In genomic region chr2:26446671-26447070, GRCm38 (mm10) we compare ENCODE assay signal across 9 mouse cellular contexts. TPM values are rescaled to one million over a fixed set of nuclear protein-coding genes. Genes with fewer than 3 reads are reported as not detected.
DNase-seq lines count a peak whose midpoint lies in the region; ATAC-seq and TF ChIP-seq lines count a peak whose summit lies in the region.
"Had no signal": no experiment of that assay in that cellular context is flagged by ENCODE, and none has a peak within 500 bp of the region (broad histone marks: within the 10 kb centered on the region; RNA-seq: fewer than 3 reads in every experiment).

No protein-coding gene starts in this region.

- no peaks in the 10 kb centered on the region for H3K27me3 ChIP-seq in heart, adult 2 months (ENCODE audit: control insufficient read depth, insufficient read depth, low read length)
- H3K27me3 ChIP-seq in C2C12 (ENCODE audit: control insufficient read depth, insufficient read depth, insufficient read length), result no peaks in the 10 kb centered on the region
- H3K27me3 ChIP-seq in forebrain, embryonic 14.5 days (replicated peaks; ENCODE audit: control insufficient read depth, insufficient read depth, low read length), result no peaks in the 10 kb centered on the region
- H3K27me3 ChIP-seq in liver, embryonic 15.5 days, result no peaks in the 10 kb centered on the region
- H3K27me3 ChIP-seq: Patski had no signal

- no peaks in the 10 kb centered on the region for H3K9me3 ChIP-seq in forebrain, embryonic 14.5 days (replicated peaks; ENCODE audit: control insufficient read depth, low read length)
- H3K9me3 ChIP-seq in liver, embryonic 15.5 days (replicated peaks), result no peaks in the 10 kb centered on the region

- H3K4me2 ChIP-seq in forebrain, embryonic 14.5 days (ENCODE audit: low read length), result peak overlapping the region; percentile 95
- H3K4me2 ChIP-seq in liver, embryonic 15.5 days, result peak overlapping the region; percentile 99

- 57% methylated on average over 4 of the region's 4 CpGs for WGBS in heart, adult 2 months
- 78% methylated on average over 4 of the region's 4 CpGs for WGBS in forebrain, embryonic 14.5 days
- WGBS in liver, embryonic 15.5 days (ENCODE audit: insufficient replicate concordance), result 67% methylated on average over 4 of the region's 4 CpGs

- no peaks in the 10 kb centered on the region for H3K36me3 ChIP-seq in heart, adult 2 months (ENCODE audit: control insufficient read depth, insufficient read depth, low read length)
- peaks cover 11% of the 10 kb centered on the region for H3K36me3 ChIP-seq in C2C12 (ENCODE audit: control insufficient read depth, insufficient read depth)
- H3K36me3 ChIP-seq in forebrain, embryonic 14.5 days (ENCODE audit: control insufficient read depth, insufficient read depth, low read length), result peaks cover 3% of the 10 kb centered on the region
- H3K36me3 ChIP-seq in liver, embryonic 15.5 days (replicated peaks), result peaks cover 2% of the 10 kb centered on the region

- peaks cover 10% of the 10 kb centered on the region for H3K4me1 ChIP-seq in heart, adult 2 months (ENCODE audit: control insufficient read depth, insufficient read depth, low read length)
- H3K4me1 ChIP-seq in forebrain, embryonic 14.5 days (ENCODE audit: control insufficient read depth, insufficient read depth, low read length), result peaks cover 27% of the 10 kb centered on the region
- H3K4me1 ChIP-seq in liver, embryonic 15.5 days (replicated peaks), result peaks cover 51% of the 10 kb centered on the region

- intact Hi-C loops in heart, adult 2 months (cut with DNase I), result loop anchor here (5.0 to 10.0 kb wide), 3 partner anchors 56 to 458 kb away; partner anchors contain the start of gene Surf6
- intact Hi-C loops in heart, postnatal 36 days (cut with DNase I), result loop anchor here (5.0 kb wide), 2 partner anchors 56 to 191 kb away; no protein-coding TSS in a partner anchor

- peak overlapping the region; percentile 81 for H3K4me3 ChIP-seq in heart, adult 2 months
- H3K4me3 ChIP-seq in C2C12 (ENCODE audit: insufficient read depth, poor library complexity, severe bottlenecking), result peak overlapping the region; percentile 74
- H3K4me3 ChIP-seq in forebrain, embryonic 14.5 days (ENCODE audit: low read depth, low read length), result peak overlapping the region; percentile 86
- peak overlapping the region; percentile 93 for H3K4me3 ChIP-seq in liver, embryonic 15.5 days (replicated peaks)

- TF ChIP-seq CTCF in heart, adult 2 months (IDR thresholded peaks at IDR 0.05), result no peak
- no peak for TF ChIP-seq CTCF in C2C12 (IDR thresholded peaks at IDR 0.05; ENCODE audit: control insufficient read depth, insufficient read depth, insufficient read length)

- peak overlapping the region; percentile 54 for H3K9ac ChIP-seq in heart, adult 2 months (ENCODE audit: low read depth, low read length)
- H3K9ac ChIP-seq in forebrain, embryonic 14.5 days (ENCODE audit: low read length), result peak overlapping the region; percentile 73
- peak overlapping the region; percentile 68; the same call in 1 of the 2 replicates for H3K9ac ChIP-seq in liver, embryonic 15.5 days

- no peak for TF ChIP-seq POLR2A in heart, adult 2 months (IDR thresholded peaks at IDR 0.05; ENCODE audit: insufficient read depth, low read depth, low read length)

- peak overlapping the region; percentile 53 for H3ac ChIP-seq in C2C12 (ENCODE audit: control insufficient read depth, insufficient read length, low read depth)

- ATAC-seq in forebrain, embryonic 14.5 days, result no peak
- no peak for ATAC-seq in liver, embryonic 15.5 days (ENCODE audit: insufficient read depth)
- no peak for ATAC-seq in monocyte, adult 5-6 weeks (replicated peaks; ENCODE audit: insufficient number of reproducible peaks, low FRiP score, low TSS enrichment, poor library complexity, severe bottlenecking)

- peak overlapping the region; percentile 91 for H3K27ac ChIP-seq in heart, adult 2 months
- no peak overlapping the region for H3K27ac ChIP-seq in forebrain, embryonic 14.5 days (ENCODE audit: low read depth, low read length)
- peak overlapping the region; percentile 90 for H3K27ac ChIP-seq in liver, embryonic 15.5 days (replicated peaks)

- no peaks in the 10 kb centered on the region for H3K79me2 ChIP-seq in heart, adult 2 months (replicated peaks; ENCODE audit: control insufficient read depth, insufficient read depth, low read length)
- peaks cover 55% of the 10 kb centered on the region for H3K79me2 ChIP-seq in C2C12 (ENCODE audit: control insufficient read depth, insufficient read depth)

- no peak for TF ChIP-seq EP300 in heart, adult 2 months (IDR thresholded peaks at IDR 0.05; ENCODE audit: insufficient read depth, low read depth, low read length)

- DNase-seq in heart, adult 2 months, result no peak
- DNase-seq in heart, postnatal 36 days, result no peak
- DNase-seq in forebrain, embryonic 14.5 days (ENCODE audit: low spot score), result no peak
- DNase-seq in layer of hippocampus, adult 18-20 months (ENCODE audit: low spot score in 2 of 2), result no peak
- DNase-seq in right cerebral cortex, postnatal 25 days, result no peak

- peaks cover 21% of the 10 kb centered on the region for H3K79me3 ChIP-seq in C2C12 (ENCODE audit: low read depth)

TF ChIP-seq in C2C12, 6 proteins besides CTCF, POLR2A, EP300 and RAD21:
- TF ChIP-seq MYOD1 (IDR thresholded peaks at IDR 0.05; ENCODE audit: control insufficient read depth, insufficient read length, low read depth), result no peak
- TF ChIP-seq CEBPB (IDR thresholded peaks at IDR 0.05; ENCODE audit: low read depth), result no peak
- TF ChIP-seq MAX (IDR thresholded peaks at IDR 0.05), result no peak
- TF ChIP-seq USF1 (IDR thresholded peaks at IDR 0.05; ENCODE audit: low read depth), result no peak
- TF ChIP-seq FOSL1 (IDR thresholded peaks at IDR 0.05; ENCODE audit: insufficient read depth, low read length, poor library complexity, severe bottlenecking), result no peak
- no peak for TF ChIP-seq MYOG (IDR thresholded peaks at IDR 0.05; ENCODE audit: control insufficient read depth, extremely low read depth, insufficient read length)

RNA-seq across cellular contexts. Expression of gene Sec16a, which starts 1.7 kb away (rescaled TPM):
- 10 to 100 TPM; 36.3 to 40.4 TPM for total RNA-seq in heart, adult 2 months (2021)
- polyA plus RNA-seq in heart, adult 2 months (2012; rRNA removed), result 37.5 and 50.1 TPM in 2 replicates
- total RNA-seq in heart, postnatal 36 days (2021), result 10 to 100 TPM; 36.9 to 39.1 TPM
- polyA plus RNA-seq in C2C12 (2012; fragmentation: generic; extraction: Trizol), result 19.5 TPM
- 23.4 and 24.6 TPM in 2 replicates for polyA plus RNA-seq in forebrain, embryonic 14.5 days (2014; fragmentation: Nextera tagmentation; extraction: Ambion mirVana)
- 8.8 and 9.6 TPM in 2 replicates for polyA plus RNA-seq in liver, embryonic 15.5 days (2015; fragmentation: Nextera tagmentation; extraction: Ambion mirVana)
- 10 to 100 TPM; 50.3 to 50.4 TPM for total RNA-seq in layer of hippocampus, adult 18-20 months (2021)
- total RNA-seq in monocyte, adult 5-6 weeks (2017), result 40.0 to 69.7 TPM (median 50.1 TPM) in 3 replicates

RNA-seq across cellular contexts. Expression of gene Inpp5e, which starts 37.7 kb away (rescaled TPM):
- total RNA-seq in heart, adult 2 months (2021), result 10 to 100 TPM; 15.8 to 16.3 TPM
- polyA plus RNA-seq in heart, adult 2 months (2012; rRNA removed), result 22.1 and 23.6 TPM in 2 replicates
- 10 to 100 TPM; 13.8 to 15.4 TPM for total RNA-seq in heart, postnatal 36 days (2021)
- 8.3 TPM for polyA plus RNA-seq in C2C12 (2012; fragmentation: generic; extraction: Trizol)
- polyA plus RNA-seq in forebrain, embryonic 14.5 days (2014; fragmentation: Nextera tagmentation; extraction: Ambion mirVana), result 13.9 and 16.2 TPM in 2 replicates
- 6.0 and 6.1 TPM in 2 replicates for polyA plus RNA-seq in liver, embryonic 15.5 days (2015; fragmentation: Nextera tagmentation; extraction: Ambion mirVana)
- 10 to 100 TPM; 23.3 to 24.5 TPM for total RNA-seq in layer of hippocampus, adult 18-20 months (2021)
- 6.1 to 17.0 TPM (median 8.7 TPM) in 3 replicates for total RNA-seq in monocyte, adult 5-6 weeks (2017)

RNA-seq across cellular contexts. Expression of gene Pmpca, which starts 57.5 kb away (rescaled TPM):
- total RNA-seq in heart, adult 2 months (2021), result 100 to 1,000 TPM; 139 to 160 TPM
- 69.1 and 123 TPM in 2 replicates for polyA plus RNA-seq in heart, adult 2 months (2012; rRNA removed)
- total RNA-seq in heart, postnatal 36 days (2021), result 100 to 1,000 TPM; 137 to 154 TPM
- 93.8 TPM for polyA plus RNA-seq in C2C12 (2012; fragmentation: generic; extraction: Trizol)
- 70.1 and 72.6 TPM in 2 replicates for polyA plus RNA-seq in forebrain, embryonic 14.5 days (2014; fragmentation: Nextera tagmentation; extraction: Ambion mirVana)
- polyA plus RNA-seq in liver, embryonic 15.5 days (2015; fragmentation: Nextera tagmentation; extraction: Ambion mirVana), result 61.5 and 61.6 TPM in 2 replicates
- 10 to 100 TPM; 83.4 to 91.8 TPM for total RNA-seq in layer of hippocampus, adult 18-20 months (2021)
- 54.9 to 68.4 TPM (median 59.0 TPM) in 3 replicates for total RNA-seq in monocyte, adult 5-6 weeks (2017)

RNA-seq across cellular contexts. Expression of gene Entr1, which starts 57.6 kb away (rescaled TPM):
- total RNA-seq in heart, adult 2 months (2021), result 10 to 100 TPM; 40.5 to 46.9 TPM
- polyA plus RNA-seq in heart, adult 2 months (2012; rRNA removed), result 59.7 and 85.6 TPM in 2 replicates
- total RNA-seq in heart, postnatal 36 days (2021), result 10 to 100 TPM; 43.4 to 48.2 TPM
- 49.1 TPM for polyA plus RNA-seq in C2C12 (2012; fragmentation: generic; extraction: Trizol)
- 149 and 152 TPM in 2 replicates for polyA plus RNA-seq in forebrain, embryonic 14.5 days (2014; fragmentation: Nextera tagmentation; extraction: Ambion mirVana)
- 38.2 and 42.8 TPM in 2 replicates for polyA plus RNA-seq in liver, embryonic 15.5 days (2015; fragmentation: Nextera tagmentation; extraction: Ambion mirVana)
- 100 to 1,000 TPM; 140 to 141 TPM for total RNA-seq in layer of hippocampus, adult 18-20 months (2021)
- 83.7 to 122 TPM (median 118 TPM) in 3 replicates for total RNA-seq in monocyte, adult 5-6 weeks (2017)
